Mouse (Mus musculus): ENCODE data around the gene Zfp512.
"Not testable (repeated sequence)": the region's sequence is repeated elsewhere in the genome, so short reads cannot be mapped to it uniquely, and the experiment has no call there.

GRCm38 (mm10) chr5:31527707-31528106 is 75.5 kb downstream of the Zfp512 start, which contains the start of gene Supt7l:
- not testable (repeated sequence) for TF ChIP-seq CTCF (IDR thresholded peaks at IDR 0.05; ENCODE audit: control insufficient read depth, insufficient read depth, insufficient read length); CEBPB (IDR thresholded peaks at IDR 0.05; ENCODE audit: low read depth); MYOD1 (IDR thresholded peaks at IDR 0.05; ENCODE audit: control insufficient read depth, insufficient read length, low read depth); MYOG (IDR thresholded peaks at IDR 0.05; ENCODE audit: control insufficient read depth, extremely low read depth, insufficient read length)

Data from C2C12 (cell line).